Mouse (Mus musculus) liver, adult 2 months (tissue): ENCODE measurements around the gene Nucb2.

ENCODE experiments used
- CTCF ChIP-seq: fragments of 200-500 bp; IDR thresholded peaks from 2 replicates; pipeline ENCODE4 v1.5.1; 2011; ENCODE audit warnings: low read depth, low read length, control low read depth
- POLR2A ChIP-seq: fragments of 200-500 bp; IDR thresholded peaks from 2 replicates; pipeline ENCODE4 v1.6.1; 2011; ENCODE audit warnings: low read length, control low read depth; ENCODE audit not compliant: insufficient read depth; ENCODE audit errors: extremely low read depth

GRCm38 (mm10) chr7:116458985-116459441, 45.2 kb upstream of the Nucb2 start:
- TF ChIP-seq CTCF = peak; percentile 39; the same call in 1 of the 2 replicates
- TF ChIP-seq POLR2A = no peak
